Mouse (Mus musculus): ENCODE data around the gene Hist1h2ac.

DNA sequence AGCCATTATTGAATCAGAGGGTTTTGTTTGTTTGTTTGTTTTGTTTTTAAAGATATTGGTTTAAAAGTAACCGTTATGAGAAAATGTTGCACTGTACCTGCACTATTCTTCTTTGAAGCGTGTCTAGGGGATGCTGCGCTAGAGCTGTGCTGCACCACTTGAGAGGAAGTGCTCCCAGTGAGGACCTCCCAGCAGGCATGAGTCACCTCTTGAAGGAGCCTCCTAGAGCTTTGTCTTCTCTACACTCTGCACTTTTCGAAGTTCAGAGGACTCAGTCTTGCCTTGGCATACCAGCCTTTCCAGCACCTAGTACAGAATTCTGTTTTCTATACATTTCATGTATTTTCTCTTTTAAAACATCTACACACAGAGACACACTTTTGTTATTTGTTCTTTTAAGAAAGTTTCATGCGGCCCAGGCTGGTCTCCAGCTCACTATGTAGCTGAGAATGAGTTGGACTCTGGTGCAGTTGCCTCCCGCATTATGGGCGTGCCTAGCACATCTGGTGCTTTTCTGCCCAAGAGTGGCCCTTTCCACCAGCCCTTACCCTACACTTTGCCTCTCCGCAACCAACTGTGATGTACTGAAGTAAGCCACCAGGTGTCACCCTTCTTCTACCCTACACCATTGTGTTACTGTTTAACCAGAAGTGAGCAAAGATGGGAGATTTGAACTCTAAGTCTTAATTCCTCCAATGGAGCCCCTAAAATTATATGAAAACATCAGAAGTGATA, 17.2 kb upstream of the Hist1h2ac start:
- no peak for TF ChIP-seq GATA1 (IDR thresholded peaks at IDR 0.05; ENCODE audit: borderline replicate concordance, low read length)
- no peak for TF ChIP-seq FLI1 (IDR thresholded peaks at IDR 0.05; ENCODE audit: low read length)

All from megakaryocyte, embryonic 14.5 days (primary cell).